Mouse (Mus musculus): Measurements from ENCODE around the gene Cytl1. TPM values are rescaled to one million over a fixed set of nuclear protein-coding genes. Genes with fewer than 3 reads are reported as not detected.

Gene Cytl1
- polyA plus RNA-seq, 1 experiment: 1.2 TPM

- Histone ChIP-seq H3K4me1 (ENCODE audit: control insufficient read depth, insufficient read depth, insufficient read length) (no peaks in the 10 kb centered on the region), H3K4me3 (ENCODE audit: extremely low read depth, insufficient read depth, insufficient read length) (no peak overlapping the region), H3K27me3 (ENCODE audit: control insufficient read depth, insufficient read depth, low read length) (no peaks in the 10 kb centered on the region), H3K27ac (ENCODE audit: insufficient read depth, low read length) (no peak overlapping the region), H3K36me3 (ENCODE audit: control insufficient read depth, insufficient read depth, low read length) (no peaks in the 10 kb centered on the region)
- WGBS: 67% methylated on average over 7 of the region's 7 CpGs
- DNase-seq (ENCODE audit: low read depth in 1 of 2, low spot score in 2 of 2): no peak
- TF ChIP-seq POLR2A (IDR thresholded peaks at IDR 0.05; ENCODE audit: low read depth, low read length) (no peak), CTCF (IDR thresholded peaks at IDR 0.05; ENCODE audit: extremely low read depth, insufficient read depth, insufficient read length, insufficient replicate concordance) (no peak)
Measured at GRCm38 (mm10) chr5:37736213-37736612, 894 bp downstream of the Cytl1 start.

DNA sequence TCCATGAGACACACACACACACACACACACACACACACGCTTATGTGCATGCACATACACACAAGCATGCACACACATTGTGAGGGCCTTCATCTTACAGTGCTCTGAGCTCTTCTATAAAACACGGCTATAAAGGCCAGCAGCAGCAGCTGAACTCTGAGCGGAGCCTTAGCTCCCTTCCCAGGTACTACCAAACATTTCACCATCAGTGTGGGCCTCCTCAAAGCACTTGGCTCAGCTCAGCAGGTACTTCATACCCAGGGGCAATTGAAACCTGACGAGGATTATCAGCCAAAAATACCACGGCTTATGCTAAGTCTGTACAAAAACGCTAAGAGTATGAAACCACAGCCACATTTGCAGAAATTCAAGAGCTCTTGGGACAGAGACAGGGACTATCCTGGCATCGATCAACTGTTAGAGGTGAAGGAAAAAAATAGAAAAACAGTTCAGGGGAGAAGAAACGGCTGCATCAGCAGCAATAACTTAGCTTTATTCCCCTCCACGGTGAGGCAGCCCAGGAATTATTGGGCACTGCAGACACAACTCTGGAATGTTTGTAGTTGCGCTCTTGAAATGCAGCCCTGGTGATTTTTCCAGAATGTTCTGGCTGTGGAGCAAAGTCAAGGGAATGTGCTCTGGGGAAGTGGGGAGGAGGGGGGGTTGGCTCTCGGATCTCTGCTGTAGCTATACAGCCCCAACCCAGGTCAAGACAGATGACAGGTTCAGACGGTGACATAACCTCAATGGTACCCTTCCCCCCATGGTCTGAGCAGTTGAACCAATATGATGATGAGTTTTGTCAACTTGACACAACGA, 8.8 kb downstream of the Cytl1 start:
- 80% methylated on average over 13 of the region's 13 CpGs for WGBS
- DNase-seq (ENCODE audit: low read depth in 1 of 2, low spot score in 2 of 2): no peak
- Histone ChIP-seq H3K36me3 (ENCODE audit: control insufficient read depth, insufficient read depth, low read length) (no peaks in the 10 kb centered on the region), H3K27me3 (ENCODE audit: control insufficient read depth, insufficient read depth, low read length) (no peaks in the 10 kb centered on the region), H3K4me1 (ENCODE audit: control insufficient read depth, insufficient read depth, insufficient read length) (no peaks in the 10 kb centered on the region), H3K27ac (ENCODE audit: insufficient read depth, low read length) (no peak overlapping the region), H3K4me3 (ENCODE audit: extremely low read depth, insufficient read depth, insufficient read length) (no peak overlapping the region)
- TF ChIP-seq POLR2A (IDR thresholded peaks at IDR 0.05; ENCODE audit: low read depth, low read length): no peak
- no peak for TF ChIP-seq CTCF (IDR thresholded peaks at IDR 0.05; ENCODE audit: extremely low read depth, insufficient read depth, insufficient read length, insufficient replicate concordance)

DNA sequence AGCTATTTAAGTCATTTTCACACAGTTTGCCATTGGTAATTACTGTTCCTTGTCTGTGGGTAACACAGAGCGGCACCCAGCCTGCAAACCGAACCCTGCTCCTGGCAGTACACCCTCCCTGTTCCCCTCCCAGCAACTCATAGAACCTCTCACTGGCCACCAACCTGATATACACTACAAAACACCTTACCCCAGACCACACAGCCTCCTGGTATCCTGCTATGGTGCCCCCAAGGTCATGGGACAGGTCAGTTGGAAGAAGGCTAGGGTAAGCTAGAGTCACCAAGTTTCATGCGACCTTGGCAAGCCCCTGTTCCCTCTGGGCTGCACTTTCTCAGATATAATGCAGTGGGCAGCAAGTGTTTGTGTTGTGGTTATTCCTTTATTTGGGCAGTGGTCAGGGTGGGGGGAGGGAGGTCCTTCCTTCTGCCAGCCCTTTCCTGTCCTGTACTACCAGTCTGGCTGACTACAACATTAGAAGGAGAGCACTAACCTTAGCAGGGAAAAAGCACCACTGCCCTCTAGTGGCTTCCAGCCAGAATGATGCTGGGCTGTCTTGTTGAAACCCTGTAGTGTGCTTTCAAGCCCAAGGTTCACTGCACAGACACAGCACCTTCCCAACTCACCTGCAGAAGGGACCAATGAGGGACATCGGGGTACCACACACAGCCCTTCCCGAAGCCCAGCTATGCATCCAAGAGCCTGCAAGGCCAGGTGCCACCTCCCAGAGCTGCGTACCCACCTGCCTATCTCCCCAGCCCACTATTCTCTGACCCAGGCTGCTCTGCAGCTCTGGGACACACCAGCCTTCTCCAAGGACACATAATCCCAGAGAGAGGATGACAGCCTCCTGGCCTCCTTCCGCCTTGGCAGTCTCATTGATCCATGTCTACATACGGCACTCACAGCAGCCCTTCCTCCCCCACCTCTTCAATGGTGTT, 17.0 kb downstream of the Cytl1 start:
- H3K36me3 ChIP-seq (ENCODE audit: control insufficient read depth, insufficient read depth, low read length): no peaks in the 10 kb centered on the region
- DNase-seq (ENCODE audit: low read depth in 1 of 2, low spot score in 2 of 2): no peak
- H3K27me3 ChIP-seq (ENCODE audit: control insufficient read depth, insufficient read depth, low read length): no peaks in the 10 kb centered on the region
- no peak for TF ChIP-seq POLR2A (IDR thresholded peaks at IDR 0.05; ENCODE audit: low read depth, low read length)
- TF ChIP-seq CTCF (IDR thresholded peaks at IDR 0.05; ENCODE audit: extremely low read depth, insufficient read depth, insufficient read length, insufficient replicate concordance): no peak
- H3K27ac ChIP-seq (ENCODE audit: insufficient read depth, low read length): no peak overlapping the region
- H3K4me1 ChIP-seq (ENCODE audit: control insufficient read depth, insufficient read depth, insufficient read length): no peaks in the 10 kb centered on the region
- 68% methylated on average over 8 of the region's 8 CpGs for WGBS
- H3K4me3 ChIP-seq (ENCODE audit: extremely low read depth, insufficient read depth, insufficient read length): no peak overlapping the region

DNA sequence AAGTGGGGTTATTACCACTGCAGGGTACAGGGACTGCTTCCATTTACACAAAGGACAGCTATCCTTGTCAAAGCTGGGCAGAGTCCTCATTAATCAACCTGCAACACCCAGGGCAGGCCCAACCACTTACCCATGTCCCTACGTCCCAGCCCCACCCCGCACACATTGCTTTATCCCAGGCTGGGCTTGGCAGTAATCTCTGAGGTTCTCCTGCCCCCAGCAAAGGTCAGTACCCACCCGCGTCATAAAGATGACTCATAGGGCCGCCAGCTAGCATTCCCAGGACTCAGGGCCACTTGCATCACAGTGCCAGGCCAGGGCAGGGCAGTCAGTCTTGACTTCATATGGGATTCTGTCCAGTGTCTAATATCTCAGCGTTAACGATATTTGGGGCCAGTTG, 18.0 kb downstream of the Cytl1 start:
- no peak overlapping the region for H3K27ac ChIP-seq (ENCODE audit: insufficient read depth, low read length)
- H3K27me3 ChIP-seq (ENCODE audit: control insufficient read depth, insufficient read depth, low read length): no peaks in the 10 kb centered on the region
- WGBS: 84% methylated on average over 7 of the region's 7 CpGs
- no peaks in the 10 kb centered on the region for H3K36me3 ChIP-seq (ENCODE audit: control insufficient read depth, insufficient read depth, low read length)
- no peaks in the 10 kb centered on the region for H3K4me1 ChIP-seq (ENCODE audit: control insufficient read depth, insufficient read depth, insufficient read length)
- H3K4me3 ChIP-seq (ENCODE audit: extremely low read depth, insufficient read depth, insufficient read length): no peak overlapping the region
- no peak for TF ChIP-seq POLR2A (IDR thresholded peaks at IDR 0.05; ENCODE audit: low read depth, low read length)
- TF ChIP-seq CTCF (IDR thresholded peaks at IDR 0.05; ENCODE audit: extremely low read depth, insufficient read depth, insufficient read length, insufficient replicate concordance): no peak
- DNase-seq (ENCODE audit: low read depth in 1 of 2, low spot score in 2 of 2): no peak

DNA sequence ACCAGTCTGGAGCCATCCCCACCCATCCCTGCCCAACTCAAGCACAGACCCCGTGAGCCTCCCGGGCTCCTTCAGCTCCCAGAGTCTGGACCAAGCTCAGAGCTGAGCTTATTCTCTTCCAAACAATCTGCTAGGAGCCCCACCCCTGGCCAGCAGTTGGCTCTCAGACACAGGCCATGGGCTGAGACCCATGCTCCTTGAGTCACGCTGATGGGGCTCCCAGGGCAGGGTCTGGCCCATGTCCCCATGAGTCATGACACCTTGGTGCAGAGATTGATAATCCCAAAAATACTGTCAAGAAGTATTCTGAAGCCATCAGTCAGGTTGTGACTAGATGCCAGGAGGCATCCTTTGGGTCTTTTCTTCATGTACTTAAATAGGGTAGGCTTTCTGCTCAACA, 26.7 kb downstream of the Cytl1 start:
- Histone ChIP-seq H3K4me3 (ENCODE audit: extremely low read depth, insufficient read depth, insufficient read length) (no peak overlapping the region), H3K27ac (ENCODE audit: insufficient read depth, low read length) (no peak overlapping the region), H3K27me3 (ENCODE audit: control insufficient read depth, insufficient read depth, low read length) (no peaks in the 10 kb centered on the region), H3K36me3 (ENCODE audit: control insufficient read depth, insufficient read depth, low read length) (no peaks in the 10 kb centered on the region), H3K4me1 (ENCODE audit: control insufficient read depth, insufficient read depth, insufficient read length) (no peaks in the 10 kb centered on the region)
- WGBS: 83% methylated on average over 3 of the region's 3 CpGs
- DNase-seq (ENCODE audit: low read depth in 1 of 2, low spot score in 2 of 2): no peak
- TF ChIP-seq POLR2A (IDR thresholded peaks at IDR 0.05; ENCODE audit: low read depth, low read length) (no peak), CTCF (IDR thresholded peaks at IDR 0.05; ENCODE audit: extremely low read depth, insufficient read depth, insufficient read length, insufficient replicate concordance) (no peak)

DNA sequence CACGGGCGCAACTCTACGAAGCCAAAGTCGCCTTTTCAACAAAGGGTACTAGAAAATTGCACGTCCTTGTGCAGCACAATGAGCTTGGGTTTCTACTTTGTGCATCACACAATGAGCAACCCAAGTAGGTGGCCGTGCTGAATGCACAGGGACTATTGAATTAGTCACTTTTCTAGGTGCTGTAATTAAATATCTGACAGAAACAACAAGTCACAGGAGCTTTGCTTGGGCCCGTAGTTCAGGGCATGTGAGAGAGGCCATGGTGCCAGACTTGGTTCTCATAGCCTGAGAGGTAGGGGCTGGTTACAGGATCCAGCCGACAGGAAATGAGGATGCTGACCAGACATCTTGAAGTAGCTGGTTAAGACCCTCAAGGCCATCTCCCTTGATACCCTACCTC, 30.5 kb downstream of the Cytl1 start:
- H3K27ac ChIP-seq (ENCODE audit: insufficient read depth, low read length): no peak overlapping the region
- H3K4me3 ChIP-seq (ENCODE audit: extremely low read depth, insufficient read depth, insufficient read length): no peak overlapping the region
- H3K27me3 ChIP-seq (ENCODE audit: control insufficient read depth, insufficient read depth, low read length): no peaks in the 10 kb centered on the region
- no peaks in the 10 kb centered on the region for H3K36me3 ChIP-seq (ENCODE audit: control insufficient read depth, insufficient read depth, low read length)
- no peaks in the 10 kb centered on the region for H3K4me1 ChIP-seq (ENCODE audit: control insufficient read depth, insufficient read depth, insufficient read length)
- WGBS: 88% methylated on average over 8 of the region's 8 CpGs
- no peak for DNase-seq (ENCODE audit: low read depth in 1 of 2, low spot score in 2 of 2)
- TF ChIP-seq POLR2A (IDR thresholded peaks at IDR 0.05; ENCODE audit: low read depth, low read length) (no peak), CTCF (IDR thresholded peaks at IDR 0.05; ENCODE audit: extremely low read depth, insufficient read depth, insufficient read length, insufficient replicate concordance) (no peak)
